Mouse (Mus musculus) lung, embryonic 14.5 days (tissue): ENCODE data around the gene Nmi. TPM values are rescaled to one million over a fixed set of nuclear protein-coding genes. Genes with fewer than 3 reads are reported as not detected.

Source experiments
- ATAC-seq: fragments of 200-750 bp; cut with Nextera tagmentation; 2 replicates; pipeline ENCODE4 v1.8.0; 2017; ENCODE audit warnings: mild to moderate bottlenecking, moderate TSS enrichment, moderate library complexity; ENCODE audit not compliant: insufficient read depth
- DNase-seq: peaks from one replicate; pipeline ENCODE4 v3.0.0-alpha.2; 2015
- H3K27ac ChIP-seq: fragments of 300-500 bp; sonication (generic); 2 replicates; pipeline ENCODE4 v1.5.1; 2014; ENCODE audit warnings: low read depth, mild to moderate bottlenecking, moderate library complexity
- H3K27me3 ChIP-seq: fragments of 300-500 bp; sonication (generic); 2 replicates; pipeline ENCODE4 v1.6.1; 2014; ENCODE audit warnings: low read length, control low read depth; ENCODE audit not compliant: insufficient read depth
- H3K36me3 ChIP-seq: fragments of 300-500 bp; sonication (generic); 2 replicates; pipeline ENCODE4 v1.6.1; 2014; ENCODE audit warnings: control low read depth; ENCODE audit not compliant: insufficient read depth
- H3K4me1 ChIP-seq: fragments of 300-500 bp; sonication (generic); 2 replicates; pipeline ENCODE4 v1.6.1; 2014; ENCODE audit warnings: antibody characterized with exemption, control low read depth; ENCODE audit not compliant: insufficient read depth
- H3K4me2 ChIP-seq: fragments of 300-500 bp; sonication (generic); 2 replicates; pipeline ENCODE4 v1.6.1; 2014; ENCODE audit warnings: mild to moderate bottlenecking
- H3K4me3 ChIP-seq: fragments of 300-500 bp; sonication (generic); 2 replicates; pipeline ENCODE4 v1.5.1; 2014; ENCODE audit warnings: low read depth, low read length
- H3K9ac ChIP-seq: fragments of 300-500 bp; sonication (generic); 2 replicates; pipeline ENCODE4 v1.6.1; 2014
- H3K9me3 ChIP-seq: fragments of 300-500 bp; sonication (generic); 2 replicates; pipeline ENCODE4 v1.6.1; 2016; ENCODE audit warnings: low read depth, low read length, control low read depth
- CTCF ChIP-seq: IDR thresholded peaks from 2 replicates; pipeline ENCODE4 v1.5.1; 2016; ENCODE audit warnings: antibody characterized with exemption, low read depth
- whole genome bisulfite sequencing: fragments of 180-500 bp; shearing (Covaris S2); extraction: QIAGEN DNeasy Blood & Tissue Kit; methylation state at CpG from one replicate; pipeline ENCODE4 v1.1.7; 2014; 5-methylcytosine and 5-hydroxymethylcytosine counted together
- polyA plus RNA-seq: library from polyadenylated mRNA; unstranded; fragments of >200 nt; fragmentation: Nextera tagmentation; extraction: Ambion mirVana; gene quantifications from 2 replicates; pipeline ENCODE4 v1.2.1, GENCODE M21; 2014

Nmi gene
- polyA plus RNA-seq, 1 experiment from 2014 or later: 19.4 TPM

DNA sequence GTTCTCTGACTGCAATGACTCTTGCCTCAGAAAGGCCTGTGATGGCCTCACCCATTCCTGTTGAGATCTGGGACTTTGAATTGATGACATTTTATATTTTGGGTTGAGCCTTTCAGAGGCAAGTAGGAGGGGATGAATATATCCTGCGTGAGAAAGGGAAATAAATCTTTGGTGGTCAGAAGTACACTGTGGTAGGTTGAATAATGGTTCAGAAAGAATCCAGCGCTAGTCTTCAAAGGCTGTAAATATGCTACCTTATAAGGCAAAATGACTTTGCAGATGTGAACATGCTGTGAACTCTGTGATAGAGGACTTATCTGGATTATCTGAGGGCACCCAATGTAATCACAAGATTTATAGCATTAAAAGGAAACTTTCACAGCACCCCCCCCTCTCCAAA is 61.4 kb downstream of the Nmi start:
- 51% methylated on average over 2 of the region's 2 CpGs for WGBS
- Histone ChIP-seq H3K27ac (no peak overlapping the region; the same call in 1 of the 2 replicates), H3K4me3 (no peak overlapping the region), H3K36me3 (no peaks in the 10 kb centered on the region), H3K4me1 (no peaks in the 10 kb centered on the region), H3K9ac (no peak overlapping the region), H3K9me3 (no peaks in the 10 kb centered on the region), H3K4me2 (no peak overlapping the region), H3K27me3 (no peaks in the 10 kb centered on the region)
- no peak for TF ChIP-seq CTCF
- peak; percentile 9 for DNase-seq
- ATAC-seq: no peak

GRCm38 (mm10) chr2:51907538-51908110 is 65.7 kb downstream of the Nmi start:
- no peak for DNase-seq
- H3K9me3 ChIP-seq: no peaks in the 10 kb centered on the region
- no peaks in the 10 kb centered on the region for H3K4me1 ChIP-seq
- no peak for ATAC-seq
- no peak overlapping the region for H3K27ac ChIP-seq
- H3K9ac ChIP-seq: no peak overlapping the region
- H3K4me3 ChIP-seq: no peak overlapping the region
- no peak overlapping the region for H3K4me2 ChIP-seq
- 70% methylated on average over 4 of the region's 4 CpGs for WGBS
- no peaks in the 10 kb centered on the region for H3K27me3 ChIP-seq
- TF ChIP-seq CTCF: no peak
- no peaks in the 10 kb centered on the region for H3K36me3 ChIP-seq

DNA sequence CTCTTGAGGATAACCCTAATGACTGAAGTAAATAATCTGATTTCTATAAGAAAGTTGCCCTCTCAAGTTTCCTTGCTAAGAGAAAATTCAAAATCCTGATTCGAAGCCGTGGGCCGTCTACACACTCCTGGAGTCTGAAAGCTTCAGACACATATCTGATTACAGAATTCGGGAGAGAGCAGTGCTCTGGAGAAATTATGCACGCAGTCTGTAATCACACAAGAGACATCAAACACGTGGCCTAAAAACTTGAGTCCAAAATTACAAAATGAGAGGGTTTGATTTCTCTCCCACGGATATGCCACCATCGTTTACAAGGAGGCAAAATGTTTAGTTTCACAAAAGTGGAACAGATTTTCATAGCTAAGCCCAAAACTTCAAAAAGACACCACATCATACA is 67.7 kb downstream of the Nmi start:
- WGBS: 71% methylated on average over 8 of the region's 8 CpGs
- ATAC-seq (no peak), DNase-seq (no peak)
- Histone ChIP-seq H3K9ac (no peak overlapping the region), H3K27me3 (no peaks in the 10 kb centered on the region), H3K36me3 (no peaks in the 10 kb centered on the region), H3K4me1 (no peaks in the 10 kb centered on the region), H3K4me2 (no peak overlapping the region), H3K4me3 (no peak overlapping the region), H3K27ac (no peak overlapping the region), H3K9me3 (no peaks in the 10 kb centered on the region)
- no peak for TF ChIP-seq CTCF

Other genes starting within 250 kb of the Nmi start
- 18.2 and 19.2 TPM in 2 replicates for gene Rbm43, start 38.3 kb downstream of the Nmi start, polyA plus RNA-seq
- gene Tnfaip6, start 64.5 kb upstream of the Nmi start, polyA plus RNA-seq: 6.2 and 6.3 TPM in 2 replicates
- gene Rif1, start 99.3 kb upstream of the Nmi start, polyA plus RNA-seq: 57.0 and 61.9 TPM in 2 replicates